Mouse (Mus musculus): ENCODE results near the gene Lats2.
"Not testable (repeated sequence)": the region's sequence is repeated elsewhere in the genome, so short reads cannot be mapped to it uniquely, and the experiment has no call there.

Gene Lats2

GRCm38 (mm10) chr14:57692517-57693130 lies 65.6 kb downstream of the Lats2 start:
- DNase-seq: no peak

DNA sequence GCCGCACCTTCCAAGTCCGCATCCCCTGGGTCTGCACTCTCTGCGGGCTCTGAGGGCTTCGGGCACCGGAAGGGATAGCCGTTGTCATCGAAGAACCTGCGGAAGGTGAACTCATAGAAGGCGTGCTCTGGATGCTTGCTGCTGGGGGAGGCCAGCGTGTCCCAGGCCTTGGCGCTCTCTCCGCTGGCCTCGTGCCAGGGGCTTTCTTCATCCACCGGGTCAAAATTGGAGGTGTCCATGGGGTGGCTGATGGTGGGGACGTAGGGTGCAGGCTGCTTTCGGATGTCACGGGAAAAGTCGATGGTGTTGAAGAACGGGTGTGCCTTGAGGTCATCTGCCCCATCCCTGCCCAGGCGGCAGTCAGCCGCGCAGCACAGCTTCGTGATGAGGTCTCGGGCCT lies 66.9 kb downstream of the Lats2 start:
- DNase-seq: no peak

GRCm38 (mm10) chr14:57690681-57691080 lies 67.5 kb downstream of the Lats2 start:
- DNase-seq: no peak

- not testable (repeated sequence) for DNase-seq
These were observed 70.1 kb downstream of the Lats2 start for GRCm38 (mm10) chr14:57688066-57688465.

DNA sequence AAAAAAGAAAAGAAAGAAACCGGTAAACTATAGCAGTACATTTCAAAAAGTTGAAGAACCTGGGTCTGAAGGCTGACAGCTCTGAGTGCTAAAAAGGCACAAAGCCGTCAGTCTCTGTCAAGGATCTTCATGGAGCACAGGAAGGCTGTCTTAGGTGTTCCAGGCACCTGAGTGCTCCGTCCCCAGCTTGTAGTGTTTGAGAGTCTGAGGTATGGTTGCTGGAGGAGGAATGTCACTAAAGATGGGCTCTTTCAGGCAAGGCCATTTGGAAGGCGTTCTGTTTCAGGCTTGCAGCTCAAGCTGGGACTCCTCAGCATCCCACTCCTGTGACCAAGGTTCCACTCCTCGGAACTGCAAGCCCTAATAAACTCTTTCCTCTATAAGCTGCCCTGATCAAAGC lies 70.7 kb downstream of the Lats2 start:
- DNase-seq: no peak

- no peak for DNase-seq
These were observed 71.5 kb downstream of the Lats2 start for GRCm38 (mm10) chr14:57686647-57687046.

DNA sequence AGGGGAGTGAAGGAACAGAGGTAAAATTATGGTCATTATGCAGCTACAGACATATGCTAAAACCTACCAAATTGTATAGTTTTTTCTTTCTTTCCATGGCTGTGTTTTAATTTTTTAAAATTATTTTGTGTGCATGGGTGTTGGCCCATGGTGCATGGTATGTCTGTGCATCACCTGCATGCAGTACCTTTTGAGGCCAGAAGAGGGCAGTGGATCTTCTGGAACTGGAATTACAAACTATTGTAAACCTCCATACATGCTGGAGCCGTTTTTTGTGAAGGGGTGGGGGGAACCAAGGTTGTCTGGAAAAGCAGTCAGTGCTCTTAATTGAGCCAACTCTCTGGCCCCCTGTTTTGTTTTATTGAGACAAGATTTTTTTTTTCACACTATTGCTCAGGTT lies 73.6 kb downstream of the Lats2 start:
- DNase-seq: peak; percentile 85

- no peak for DNase-seq
These were observed 75.4 kb downstream of the Lats2 start for GRCm38 (mm10) chr14:57682751-57683150.

- DNase-seq: peak; percentile 93
These were observed 78.1 kb downstream of the Lats2 start for GRCm38 (mm10) chr14:57679958-57680535.

- DNase-seq: no peak
These were observed 78.7 kb downstream of the Lats2 start for GRCm38 (mm10) chr14:57679523-57679922.

GRCm38 (mm10) chr14:57675481-57675880 lies 82.7 kb downstream of the Lats2 start:
- DNase-seq: no peak

GRCm38 (mm10) chr14:57665628-57665950 lies 92.6 kb downstream of the Lats2 start:
- DNase-seq: no peak

- DNase-seq: peak; percentile 89
These were observed 93.2 kb downstream of the Lats2 start, which contains the start of gene Xpo4 for GRCm38 (mm10) chr14:57664822-57665627. Gene Xpo4 (minus strand): TSS chr14:57665430.

DNA sequence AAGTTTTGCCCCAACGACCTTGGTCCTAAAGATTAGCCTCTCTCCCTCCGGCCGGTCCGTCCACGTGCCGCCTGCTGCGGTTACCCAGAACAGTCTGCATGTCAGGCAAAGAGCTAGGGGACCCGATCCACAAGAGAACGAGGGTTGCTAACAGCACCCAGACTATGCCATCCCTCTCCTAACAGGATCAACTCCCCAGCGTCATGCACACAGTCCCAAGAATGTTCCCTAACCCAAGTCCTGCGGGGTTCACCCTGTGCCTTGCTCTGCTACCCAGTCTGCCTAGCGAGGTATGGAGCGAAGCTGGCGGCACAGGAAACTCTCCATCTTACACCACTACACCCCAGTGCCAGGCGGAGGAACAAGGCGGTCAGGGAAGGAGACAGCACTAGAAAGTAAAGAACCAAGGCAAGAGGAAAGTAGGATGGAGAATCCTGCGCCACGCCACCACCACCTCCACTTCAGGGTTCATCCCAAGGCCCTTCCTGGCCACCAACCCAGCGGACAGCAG lies 93.8 kb downstream of the Lats2 start:
- DNase-seq: no peak

GRCm38 (mm10) chr14:57663630-57664029 lies 94.6 kb downstream of the Lats2 start:
- no peak for DNase-seq

DNA sequence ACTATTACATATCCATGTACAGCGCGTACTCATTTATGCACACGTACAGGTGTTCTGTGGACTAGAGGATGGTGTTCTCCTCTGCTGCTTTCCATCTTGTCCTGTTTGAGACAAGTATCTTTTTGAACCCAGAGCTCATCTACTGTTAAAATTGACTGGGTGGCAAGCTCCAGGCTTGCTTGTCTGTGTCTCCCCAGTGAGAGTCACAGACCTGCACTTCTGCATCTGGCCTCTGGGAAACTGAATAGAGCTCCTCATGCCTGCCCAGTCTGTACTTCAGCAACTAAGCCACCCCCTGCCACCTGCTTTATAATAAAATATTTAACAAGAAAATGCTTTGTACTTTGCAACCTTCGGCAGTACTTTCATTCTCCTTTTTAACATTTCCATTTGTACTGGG lies 99.9 kb downstream of the Lats2 start:
- DNase-seq: no peak

DNA sequence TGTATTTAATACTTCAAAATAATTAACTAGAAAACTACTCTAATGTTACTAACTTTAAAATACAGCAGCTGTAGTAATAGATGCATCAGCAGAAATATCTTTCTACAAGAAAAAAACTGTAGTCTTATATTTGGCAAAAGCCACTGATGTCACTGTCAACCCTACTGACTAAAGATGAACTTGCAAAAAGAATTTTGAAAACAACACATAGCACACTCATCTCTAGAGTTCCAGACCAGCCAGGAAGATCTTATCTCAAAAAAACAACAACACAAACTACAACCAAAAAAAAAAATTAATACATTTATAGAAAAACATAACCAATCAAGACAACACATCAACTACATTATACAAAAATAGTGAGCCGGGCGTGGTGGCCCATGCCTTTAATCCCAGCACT lies 100.7 kb downstream of the Lats2 start:
- no peak for DNase-seq

DNA sequence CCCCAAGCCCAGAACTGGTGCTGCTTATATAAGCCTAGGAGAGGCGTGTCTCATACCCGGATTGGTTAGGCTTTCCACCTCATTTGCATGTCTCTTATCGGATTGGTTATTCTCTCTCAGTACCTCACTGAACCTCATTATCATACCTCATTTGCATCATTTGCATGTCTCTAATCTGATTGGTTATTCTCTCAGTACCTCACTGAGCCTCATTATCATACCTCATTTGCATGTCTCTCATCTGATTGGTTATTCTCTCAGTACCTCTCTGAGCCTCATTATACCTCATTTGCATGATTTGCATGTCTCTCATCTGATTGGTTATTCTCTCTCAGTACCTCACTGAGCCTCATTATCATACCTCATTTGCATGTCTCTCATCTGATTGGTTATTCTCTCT lies 101.7 kb downstream of the Lats2 start:
- not testable (repeated sequence) for DNase-seq

DNA sequence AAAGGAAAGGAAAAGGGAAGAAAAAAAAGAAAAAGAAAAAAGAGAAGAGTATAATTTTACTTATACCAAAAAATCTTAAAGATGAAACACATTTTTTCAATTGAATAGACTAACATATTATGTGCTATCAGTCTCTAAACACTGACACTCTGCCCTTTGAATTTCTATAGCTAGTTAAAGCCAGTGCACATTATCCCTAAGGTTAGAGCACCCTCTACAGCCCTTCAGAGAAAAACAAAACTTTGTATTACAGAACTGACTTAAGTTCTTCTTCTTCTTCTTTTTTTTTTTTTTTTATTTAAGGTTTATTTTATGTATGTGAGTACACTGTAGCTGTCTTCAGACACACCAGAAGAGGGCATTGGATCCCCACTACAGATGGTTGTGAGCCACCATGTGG lies 108.7 kb downstream of the Lats2 start:
- DNase-seq: no peak

GRCm38 (mm10) chr14:57646155-57646554 lies 112.0 kb downstream of the Lats2 start:
- DNase-seq: no peak

All from kidney, postnatal 10 days (tissue).